Mouse (Mus musculus) myocyte (in vitro differentiated cells): Measurements from ENCODE around the gene Higd1a. TPM values are rescaled to one million over a fixed set of nuclear protein-coding genes. Genes with fewer than 3 reads are reported as not detected.

Source experiments
- H3K27me3 ChIP-seq: one replicate; pipeline ENCODE4 v1.6.1; 2011; ENCODE audit not compliant: control insufficient read depth, insufficient read depth, insufficient read length
- H3K36me3 ChIP-seq: one replicate; pipeline ENCODE4 v1.6.1; 2011; ENCODE audit not compliant: control insufficient read depth, insufficient read depth
- H3K4me2 ChIP-seq: one replicate; pipeline ENCODE4 v1.6.1; 2011; ENCODE audit warnings: low read depth, control low read depth
- H3K4me3 ChIP-seq: one replicate; pipeline ENCODE4 v1.5.1; 2011; ENCODE audit warnings: mild to moderate bottlenecking, control low read depth, moderate library complexity
- H3K79me2 ChIP-seq: one replicate; pipeline ENCODE4 v1.6.1; 2011; ENCODE audit not compliant: control insufficient read depth, insufficient read depth
- H3ac ChIP-seq: one replicate; pipeline ENCODE4 v1.6.1; 2011; ENCODE audit not compliant: control insufficient read depth, insufficient read length
- CEBPB ChIP-seq: IDR thresholded peaks from 2 replicates; pipeline ENCODE4 v1.6.1; 2011; ENCODE audit warnings: mild to moderate bottlenecking, moderate library complexity; ENCODE audit not compliant: poor library complexity, insufficient read depth, severe bottlenecking
- E2F4 ChIP-seq: IDR thresholded peaks from one replicate; pipeline ENCODE4 v1.6.1; 2011; ENCODE audit warnings: mild to moderate bottlenecking, control low read depth, moderate library complexity; ENCODE audit not compliant: insufficient read depth
- MAX ChIP-seq: IDR thresholded peaks from one replicate; pipeline ENCODE4 v1.6.1; 2011; ENCODE audit warnings: low read depth, mild to moderate bottlenecking, control low read depth
- MYOD1 ChIP-seq, 3 experiments: IDR thresholded peaks; one replicate each; pipeline ENCODE4 v1.6.1; 2011; ENCODE audit warnings: control low read depth in 2 of 3, low read depth in 2 of 3, mild to moderate bottlenecking in 2 of 3, moderate library complexity in 1 of 3; ENCODE audit not compliant: insufficient read length in 2 of 3, control insufficient read depth in 1 of 3
- MYOG ChIP-seq, 3 experiments: IDR thresholded peaks; one replicate each; pipeline ENCODE4 v1.6.1; 2011; ENCODE audit warnings: control low read depth in 2 of 3, low read depth in 2 of 3, mild to moderate bottlenecking in 2 of 3; ENCODE audit not compliant: insufficient read length in 2 of 3, control insufficient read depth in 1 of 3, insufficient read depth in 1 of 3
- POLR2A ChIP-seq: IDR thresholded peaks from one replicate; pipeline ENCODE4 v1.6.1; 2011; ENCODE audit warnings: low read depth, mild to moderate bottlenecking, control low read depth, moderate library complexity; ENCODE audit not compliant: insufficient read length
- POLR2AphosphoS2 ChIP-seq: IDR thresholded peaks from one replicate; pipeline ENCODE4 v1.6.1; 2011; ENCODE audit warnings: low read depth, control low read depth; ENCODE audit not compliant: insufficient read length
- REST ChIP-seq: IDR thresholded peaks from one replicate; pipeline ENCODE4 v1.6.1; 2011; ENCODE audit warnings: mild to moderate bottlenecking, control low read depth, moderate library complexity; ENCODE audit not compliant: insufficient read depth, insufficient read length
- SRF ChIP-seq: IDR thresholded peaks from one replicate; pipeline ENCODE4 v1.6.1; 2011; ENCODE audit warnings: low read depth; ENCODE audit not compliant: control insufficient read depth, insufficient read length
- TCF12 ChIP-seq: IDR thresholded peaks from one replicate; pipeline ENCODE4 v1.6.1; 2011; ENCODE audit warnings: mild to moderate bottlenecking, control low read depth; ENCODE audit not compliant: poor library complexity, insufficient read depth, severe bottlenecking
- TCF3 ChIP-seq: IDR thresholded peaks from one replicate; pipeline ENCODE4 v1.6.1; 2011; ENCODE audit warnings: low read depth, control low read depth; ENCODE audit not compliant: insufficient read length
- USF1 ChIP-seq: IDR thresholded peaks from one replicate; pipeline ENCODE4 v1.6.1; 2011; ENCODE audit warnings: low read depth, mild to moderate bottlenecking, control low read depth, moderate library complexity
- polyA plus RNA-seq: library from polyadenylated mRNA; unstranded; fragments of >200 nt; fragmentation: generic; extraction: Trizol; gene quantifications from one replicate; pipeline ENCODE4 v1.2.1, GENCODE M21; 2012; ENCODE audit warnings: missing spikeins

Higd1a gene
- polyA plus RNA-seq, 1 experiment = 115 TPM

GRCm38 (mm10) chr9:121904319-121904718 lies 46.2 kb upstream of the Higd1a start:
- Histone ChIP-seq H3K27me3 (peaks cover 26% of the 10 kb centered on the region), H3K79me2 (no peaks in the 10 kb centered on the region), H3K4me2 (no peak overlapping the region), H3K4me3 (no peak overlapping the region), H3K36me3 (no peaks in the 10 kb centered on the region), H3ac (no peak overlapping the region)
- TF ChIP-seq E2F4 = no peak
- no peak for TF ChIP-seq REST
- no peak for TF ChIP-seq TCF3
- TF ChIP-seq SRF = no peak
- no peak for TF ChIP-seq MYOG (IDR thresholded peaks at IDR 0.05; ENCODE audit: control insufficient read depth in 1 of 3, insufficient read depth in 1 of 3, insufficient read length in 2 of 3, low read depth in 2 of 3)

- H3K36me3 ChIP-seq = no peaks in the 10 kb centered on the region
- H3ac ChIP-seq = no peak overlapping the region
- no peak for TF ChIP-seq POLR2A
- no peak for TF ChIP-seq TCF12
- TF ChIP-seq TCF3 = no peak
- TF ChIP-seq SRF = no peak
- no peak for TF ChIP-seq MYOD1 (IDR thresholded peaks at IDR 0.05; ENCODE audit: control insufficient read depth in 1 of 3, insufficient read length in 2 of 3, low read depth in 2 of 3)
- TF ChIP-seq POLR2AphosphoS2 = no peak
- TF ChIP-seq CEBPB = no peak
- TF ChIP-seq MAX = no peak
- TF ChIP-seq REST = no peak
- no peak for TF ChIP-seq USF1
- TF ChIP-seq E2F4 = no peak
- no peak for TF ChIP-seq MYOG (IDR thresholded peaks at IDR 0.05; ENCODE audit: control insufficient read depth in 1 of 3, insufficient read depth in 1 of 3, insufficient read length in 2 of 3, low read depth in 2 of 3)
- H3K27me3 ChIP-seq = peaks cover 20% of the 10 kb centered on the region
- no peak overlapping the region for H3K4me3 ChIP-seq
- H3K79me2 ChIP-seq = no peaks in the 10 kb centered on the region
- no peak overlapping the region for H3K4me2 ChIP-seq
Observed at GRCm38 (mm10) chr9:121903476-121904305, 45.5 kb upstream of the Higd1a start.

GRCm38 (mm10) chr9:121901710-121902700 lies 43.8 kb upstream of the Higd1a start:
- H3K27me3 ChIP-seq = peaks cover 18% of the 10 kb centered on the region
- no peak overlapping the region for H3K4me3 ChIP-seq
- H3K36me3 ChIP-seq = no peaks in the 10 kb centered on the region
- H3K79me2 ChIP-seq = no peaks in the 10 kb centered on the region
- TF ChIP-seq CEBPB (no peak), E2F4 (no peak), POLR2AphosphoS2 (no peak), TCF12 (no peak), MYOD1 (IDR thresholded peaks at IDR 0.05; ENCODE audit: control insufficient read depth in 1 of 3, insufficient read length in 2 of 3, low read depth in 2 of 3) (no peak), SRF (no peak), POLR2A (no peak), MYOG (IDR thresholded peaks at IDR 0.05; ENCODE audit: control insufficient read depth in 1 of 3, insufficient read depth in 1 of 3, insufficient read length in 2 of 3, low read depth in 2 of 3) (no peak), REST (no peak), TCF3 (no peak), USF1 (no peak), MAX (no peak)
- no peak overlapping the region for H3ac ChIP-seq
- no peak overlapping the region for H3K4me2 ChIP-seq

GRCm38 (mm10) chr9:121900282-121900855 lies 42.2 kb upstream of the Higd1a start:
- Histone ChIP-seq H3ac (no peak overlapping the region), H3K36me3 (no peaks in the 10 kb centered on the region), H3K4me2 (no peak overlapping the region), H3K4me3 (no peak overlapping the region), H3K79me2 (no peaks in the 10 kb centered on the region), H3K27me3 (peaks cover 18% of the 10 kb centered on the region)
- no peak for TF ChIP-seq MYOG (IDR thresholded peaks at IDR 0.05; ENCODE audit: control insufficient read depth in 1 of 3, insufficient read depth in 1 of 3, insufficient read length in 2 of 3, low read depth in 2 of 3)
